Mouse (Mus musculus) retina, postnatal 7 days (tissue): ENCODE measurements around the gene Psmb10.
"Not testable (repeated sequence)": the region's sequence is repeated elsewhere in the genome, so short reads cannot be mapped to it uniquely, and the experiment has no call there.

Experiments used
- DNase-seq: peaks from one replicate; pipeline ENCODE4 v3.0.0-alpha.2; 2012; ENCODE audit warnings: low read depth, low spot score

Psmb10 gene

GRCm38 (mm10) chr8:105938306-105938669 lies at the start of gene Psmb10:
Gene Psmb10, minus strand, starts transcription at chr8:105938444.
- DNase-seq = no peak

DNA sequence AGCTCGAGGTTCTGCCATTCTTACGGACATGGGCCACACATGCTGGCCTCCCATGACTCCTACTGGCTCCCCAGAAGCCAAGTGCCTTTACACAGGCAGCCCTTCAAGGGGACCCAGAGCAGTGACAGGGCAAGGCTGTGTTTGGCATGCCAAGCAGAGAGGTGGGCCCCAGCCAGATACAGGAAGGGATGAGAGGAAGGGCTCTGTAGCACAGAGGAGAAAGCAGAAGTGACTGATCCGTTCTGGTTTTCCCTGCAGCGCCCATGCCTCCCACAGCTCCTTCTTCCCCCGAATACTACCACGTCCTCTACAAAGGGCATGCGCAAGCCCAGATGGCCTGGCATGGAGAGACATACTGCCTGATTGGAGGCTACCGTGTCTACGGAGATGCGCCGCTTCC lies 45.2 kb upstream of the Psmb10 start:
- DNase-seq = not testable (repeated sequence)

GRCm38 (mm10) chr8:105981146-105981545 lies 42.9 kb upstream of the Psmb10 start:
- no peak for DNase-seq

GRCm38 (mm10) chr8:105979325-105979724 lies 41.1 kb upstream of the Psmb10 start, which contains the start of gene Dpep3:
Gene Dpep3, minus strand, starts transcription at chr8:105979429.
- no peak for DNase-seq

- DNase-seq = no peak
Measured at GRCm38 (mm10) chr8:105975363-105975762, 37.1 kb upstream of the Psmb10 start.

DNA sequence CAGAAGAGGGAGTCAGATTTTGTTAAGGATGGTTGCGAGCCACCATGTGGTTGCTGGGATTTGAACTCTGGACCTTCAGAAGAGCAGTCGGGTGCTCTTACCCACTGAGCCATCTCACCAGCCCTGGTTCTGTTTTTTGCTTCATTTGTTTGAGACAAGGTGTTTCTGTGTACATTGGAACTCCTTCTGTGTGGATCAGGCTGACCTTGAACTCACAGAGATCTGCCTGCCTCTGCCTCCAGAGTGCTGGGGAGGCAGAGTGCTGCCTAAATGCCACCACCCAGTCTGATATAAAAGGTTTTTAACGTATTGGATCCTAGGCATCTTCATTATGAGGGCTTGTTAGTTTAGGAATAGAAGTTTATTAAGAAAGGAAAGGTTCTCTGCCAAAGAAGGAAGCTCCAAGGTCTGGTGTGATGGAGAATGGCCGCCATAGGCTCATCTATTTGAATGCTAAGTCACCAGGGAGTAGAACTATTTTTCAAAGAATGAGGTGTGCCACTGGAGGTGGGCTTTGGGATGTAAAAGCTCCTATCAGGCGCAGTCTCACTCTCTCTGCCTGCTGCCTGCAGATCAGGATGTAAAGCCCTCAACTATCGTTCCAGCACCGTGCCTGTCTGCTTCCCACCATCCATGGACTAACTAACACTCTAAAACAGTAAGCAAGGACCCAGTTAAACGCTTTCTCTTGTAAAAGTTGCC lies 32.9 kb upstream of the Psmb10 start:
- DNase-seq = no peak

DNA sequence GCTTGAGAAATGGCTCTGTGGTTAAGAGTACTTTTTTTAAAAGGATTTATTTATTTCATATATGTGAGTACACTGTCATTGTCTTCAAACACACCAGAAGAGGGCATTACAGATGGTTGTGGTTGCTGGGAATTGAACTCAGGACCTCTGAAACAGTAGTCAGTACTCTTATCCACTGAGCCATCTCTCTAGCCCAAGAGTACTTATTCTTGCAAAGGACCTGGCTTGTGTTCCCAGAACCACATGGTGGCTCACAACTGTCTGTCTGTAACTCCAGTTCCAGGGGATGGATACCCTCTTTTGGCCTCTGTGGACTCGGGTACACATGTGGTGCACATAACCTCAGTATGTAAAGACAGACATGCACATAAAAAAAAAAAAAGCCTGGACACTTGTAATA lies 31.1 kb upstream of the Psmb10 start:
- DNase-seq = no peak

GRCm38 (mm10) chr8:105966692-105967311 lies 28.6 kb upstream of the Psmb10 start:
- no peak for DNase-seq

- peak; percentile 27 for DNase-seq
Measured at GRCm38 (mm10) chr8:105965905-105966341, 27.7 kb upstream of the Psmb10 start, which contains the start of gene Slc12a4. Gene Slc12a4, minus strand, starts transcription at chr8:105966097.

DNA sequence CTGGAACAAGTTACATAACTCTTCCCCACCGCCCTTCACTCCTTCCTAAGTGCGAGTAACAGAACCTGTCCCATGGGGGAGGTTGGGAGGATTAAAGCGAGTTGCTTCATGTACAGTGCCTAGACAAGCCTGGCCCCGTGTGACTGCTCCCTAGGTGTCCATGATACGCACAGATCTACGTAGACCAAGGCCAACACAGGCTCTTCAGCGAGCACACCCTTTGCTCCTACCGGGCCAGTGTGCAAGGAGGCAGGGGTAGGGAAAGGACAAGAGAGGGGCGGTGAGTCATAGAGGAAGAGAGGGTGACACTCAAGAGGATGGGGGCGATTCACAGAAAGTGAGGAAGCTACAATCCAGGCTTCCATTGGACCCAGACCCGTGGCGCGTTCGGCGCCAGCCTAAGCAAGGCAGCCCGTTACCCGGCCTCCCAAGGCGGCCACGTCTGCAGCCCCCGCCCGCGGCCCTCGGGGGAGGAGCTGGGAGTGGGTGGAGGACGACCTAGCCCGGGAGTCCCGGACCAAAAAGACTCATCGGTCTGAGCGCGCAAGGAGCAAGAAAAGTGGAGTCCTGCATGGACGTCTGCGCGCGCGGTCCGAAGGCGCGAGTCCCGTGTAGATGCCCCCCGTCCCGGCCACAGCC lies 27.1 kb upstream of the Psmb10 start:
- DNase-seq = no peak

DNA sequence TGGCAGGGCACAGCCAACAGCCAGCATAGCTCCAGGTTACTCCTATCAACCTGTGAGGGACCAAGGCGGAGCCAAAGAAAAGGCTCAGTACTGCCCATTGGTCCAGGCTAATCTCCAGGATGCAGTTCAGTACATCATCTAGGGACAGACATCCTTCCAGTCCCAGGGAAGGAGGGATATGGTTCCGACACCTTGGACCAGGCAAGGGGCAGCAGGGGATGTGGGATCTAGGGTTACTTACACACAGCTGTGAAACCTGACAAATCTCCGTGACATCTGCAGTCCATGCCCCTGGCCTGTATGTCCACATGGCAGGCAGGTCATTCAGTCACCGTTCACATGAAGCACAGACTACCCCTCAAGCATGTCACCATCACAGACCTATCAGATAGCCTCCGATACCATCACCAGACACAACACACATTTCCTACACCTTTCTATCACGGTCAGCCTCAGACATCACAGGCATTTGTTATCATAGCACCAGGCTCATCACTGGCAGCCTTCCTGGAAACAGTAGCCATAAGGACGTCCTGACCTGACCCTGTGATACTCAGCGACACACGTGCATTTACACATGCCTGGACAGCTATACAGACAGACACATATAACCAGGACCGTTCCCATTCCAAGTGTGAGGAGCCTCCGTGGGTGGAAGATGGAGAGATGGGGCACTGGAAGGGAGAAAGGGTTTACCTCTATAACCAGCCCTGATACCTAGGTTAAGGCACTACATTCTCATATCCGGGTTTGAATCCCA lies 26.4 kb upstream of the Psmb10 start:
- DNase-seq = no peak

GRCm38 (mm10) chr8:105961536-105961935 lies 23.3 kb upstream of the Psmb10 start:
- no peak for DNase-seq

- DNase-seq = no peak
Measured at GRCm38 (mm10) chr8:105961101-105961500, 22.9 kb upstream of the Psmb10 start.

DNA sequence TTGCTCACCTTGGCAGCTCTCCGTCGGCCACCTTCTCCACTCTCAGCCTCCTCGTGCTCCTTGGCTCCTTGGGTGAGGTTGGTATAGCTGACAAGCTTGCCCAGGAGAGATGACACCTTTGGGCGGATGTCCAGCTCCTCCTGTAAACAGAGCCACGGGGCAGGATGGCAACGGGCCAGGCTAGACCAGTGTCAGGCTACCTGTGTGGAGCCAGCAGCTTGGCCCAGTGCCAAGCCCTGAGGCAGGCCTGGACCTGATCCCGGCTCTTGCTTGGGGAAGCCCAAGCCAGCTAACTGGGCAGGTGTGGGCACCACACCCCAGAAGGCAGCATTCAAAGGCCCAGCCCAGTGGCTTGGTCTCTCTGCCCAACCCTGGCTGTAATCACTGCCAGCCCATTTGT lies 21.1 kb upstream of the Psmb10 start:
- no peak for DNase-seq

DNA sequence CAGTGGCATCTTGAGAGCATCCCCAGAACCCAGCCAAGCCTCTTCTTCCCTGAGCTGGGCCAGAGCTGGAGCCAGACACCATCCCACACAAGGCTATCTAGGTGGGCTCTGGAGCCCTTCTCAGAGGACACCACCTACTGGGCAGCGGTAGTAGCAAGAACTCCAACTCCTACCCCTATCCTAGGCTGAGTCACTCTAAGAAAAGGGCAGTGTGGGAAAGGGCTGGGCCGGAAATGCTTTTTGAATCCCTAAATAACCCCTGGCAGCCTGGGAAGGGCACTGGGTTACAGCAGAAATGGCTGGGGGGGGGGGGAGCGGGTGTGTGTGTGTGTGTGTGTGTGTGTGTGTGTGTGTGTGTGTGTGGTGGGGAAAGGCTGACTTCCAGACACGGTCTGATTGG lies 19.6 kb upstream of the Psmb10 start:
- DNase-seq = no peak

GRCm38 (mm10) chr8:105956556-105956955 lies 18.3 kb upstream of the Psmb10 start:
- no peak for DNase-seq

GRCm38 (mm10) chr8:105951057-105951659 lies 12.9 kb upstream of the Psmb10 start:
- DNase-seq = no peak

DNA sequence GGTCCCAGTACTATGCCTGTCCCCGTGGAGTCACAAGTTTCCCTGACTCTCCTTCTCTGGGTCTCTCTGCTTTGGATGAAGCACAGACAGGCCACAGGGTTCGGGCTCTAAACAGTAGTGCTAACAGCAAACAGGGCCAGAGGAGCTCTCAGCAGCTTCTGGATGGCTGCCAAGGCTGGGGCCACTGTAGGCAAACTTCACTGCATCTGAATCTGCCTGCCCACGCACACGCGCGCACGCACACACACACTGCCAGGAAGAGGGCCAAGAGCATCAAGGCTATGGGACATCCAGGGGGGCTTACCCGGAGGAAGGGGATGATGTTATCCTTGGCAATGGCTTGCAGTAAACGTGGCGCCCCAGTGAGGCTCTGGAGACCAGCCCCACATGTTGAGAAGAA lies 11.1 kb upstream of the Psmb10 start:
- DNase-seq = no peak

DNA sequence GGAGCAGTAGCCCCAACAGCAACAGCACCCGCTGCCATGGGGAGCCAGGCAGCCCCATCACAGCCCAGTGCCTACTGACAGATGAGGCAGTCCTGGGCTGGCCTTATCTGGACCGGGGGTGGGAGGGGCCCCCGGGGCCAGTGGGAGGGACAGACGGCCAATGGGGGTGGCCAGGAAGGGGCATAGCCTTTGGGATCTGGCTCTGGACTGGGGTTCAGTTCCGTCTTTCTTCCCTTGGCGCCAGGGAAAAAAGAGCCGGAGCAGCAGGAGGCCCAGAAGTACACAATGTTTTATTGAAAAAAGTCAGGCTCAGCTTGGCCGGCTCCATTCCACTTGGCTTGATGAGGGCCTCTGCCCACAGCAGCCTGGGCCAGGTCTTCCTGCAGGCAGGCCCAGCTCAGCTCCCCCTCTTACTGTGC lies 5.1 kb upstream of the Psmb10 start, which contains the start of gene Lcat:
Gene Lcat, minus strand, starts transcription at position 62 of the 419 bp plus-strand sequence.
- DNase-seq = no peak

- DNase-seq = no peak
Measured at GRCm38 (mm10) chr8:105942542-105942941, 4.3 kb upstream of the Psmb10 start.

DNA sequence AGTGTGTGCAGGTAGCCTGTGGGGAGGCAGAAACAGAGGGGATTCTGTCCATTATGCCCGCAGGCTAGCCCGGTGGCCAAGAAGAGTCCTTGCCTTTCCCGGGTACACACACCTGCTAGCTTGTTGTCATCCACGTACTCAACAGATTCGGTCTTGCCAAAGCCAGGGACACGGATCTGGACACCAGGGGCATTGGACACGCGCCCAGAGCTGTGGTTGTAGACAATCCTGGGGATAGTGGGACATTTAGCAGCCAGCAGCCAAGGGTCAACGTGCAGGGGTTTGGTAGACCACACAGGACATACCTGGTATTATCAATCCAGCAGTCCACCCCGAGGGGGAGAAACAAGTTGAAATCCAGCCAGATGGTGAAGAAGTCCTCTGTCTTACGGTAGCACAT lies 3.8 kb upstream of the Psmb10 start:
- DNase-seq = no peak
